Mouse (Mus musculus) megakaryocyte, adult 5-6 weeks (primary cell): ENCODE measurements around the gene Acsf2. TPM values are rescaled to one million over a fixed set of nuclear protein-coding genes. Genes with fewer than 3 reads are reported as not detected.

Experiments used
- total RNA-seq, 2 experiments: library from RNA; stranded (forward) in 1 of 2; stranded (reverse) in 1 of 2; fragments of 153-499, 151-499 nt in 1 of 2; fragments of 221-1000, 200-1000 nt in 1 of 2; gene quantifications; 2 replicates each; pipeline versions ENCODE4 v1.2.3 to v1.2.4; 2015 to 2017

Gene Acsf2
- total RNA-seq, 2 experiments from 2014 or later = 0.37 to 6.7 TPM

Other genes with a start within 250 kb of the Acsf2 start
- gene Abcc3, start 208.9 kb downstream of the Acsf2 start, total RNA-seq (2015) = 1.1 and 1.8 TPM in 2 replicates
- 1.4 and 1.8 TPM in 2 replicates for gene Abcc3, start 208.9 kb downstream of the Acsf2 start, total RNA-seq (2017)
- gene Cacna1g, start 127.7 kb downstream of the Acsf2 start, total RNA-seq (2015) = 0.96 and 0.98 TPM in 2 replicates
- 0.16 TPM in 1 of 2 replicates, not detected in the other for gene Cacna1g, start 127.7 kb downstream of the Acsf2 start, total RNA-seq (2017)
- not detected in 2 replicates for gene Spata20, start 115.7 kb downstream of the Acsf2 start, total RNA-seq (2015)
- not detected in 2 replicates for gene Spata20, start 115.7 kb downstream of the Acsf2 start, total RNA-seq (2017)
- not detected in 2 replicates for gene Epn3, start 101.9 kb downstream of the Acsf2 start, total RNA-seq (2015)
- gene Epn3, start 101.9 kb downstream of the Acsf2 start, total RNA-seq (2017) = not detected in 2 replicates
- gene Mycbpap, start 80.1 kb downstream of the Acsf2 start, total RNA-seq (2015) = 0.23 TPM in 1 of 2 replicates, not detected in the other
- gene Mycbpap, start 80.1 kb downstream of the Acsf2 start, total RNA-seq (2017) = 0.20 TPM in 1 of 2 replicates, not detected in the other
- gene Rsad1, start 52.6 kb downstream of the Acsf2 start, total RNA-seq (2015) = 0.32 and 0.40 TPM in 2 replicates
- gene Rsad1, start 52.6 kb downstream of the Acsf2 start, total RNA-seq (2017) = 0.59 and 0.89 TPM in 2 replicates
- not detected in 2 replicates for gene Chad, start 36.8 kb downstream of the Acsf2 start, total RNA-seq (2015)
- not detected in 2 replicates for gene Chad, start 36.8 kb downstream of the Acsf2 start, total RNA-seq (2017)
- 48.5 and 48.9 TPM in 2 replicates for gene Lrrc59, start 27.9 kb upstream of the Acsf2 start, total RNA-seq (2015)
- 79.1 and 81.3 TPM in 2 replicates for gene Lrrc59, start 27.9 kb upstream of the Acsf2 start, total RNA-seq (2017)
- 38.0 and 49.5 TPM in 2 replicates for gene Mrpl27, start 51.9 kb upstream of the Acsf2 start, total RNA-seq (2015)
- 39.0 and 45.9 TPM in 2 replicates for gene Mrpl27, start 51.9 kb upstream of the Acsf2 start, total RNA-seq (2017)
- gene Eme1, start 52.1 kb upstream of the Acsf2 start, total RNA-seq (2015) = 4.9 and 6.7 TPM in 2 replicates
- gene Eme1, start 52.1 kb upstream of the Acsf2 start, total RNA-seq (2017) = 20.2 and 28.4 TPM in 2 replicates
- 2.3 and 2.9 TPM in 2 replicates for gene Xylt2, start 75.6 kb upstream of the Acsf2 start, total RNA-seq (2015)
- 4.3 and 8.1 TPM in 2 replicates for gene Xylt2, start 75.6 kb upstream of the Acsf2 start, total RNA-seq (2017)
- not detected in 2 replicates for gene Gm11541, start 102.6 kb upstream of the Acsf2 start, total RNA-seq (2015)
- gene Gm11541, start 102.6 kb upstream of the Acsf2 start, total RNA-seq (2017) = not detected in 2 replicates
- not detected in 2 replicates for gene Cdc34b, start 139.9 kb upstream of the Acsf2 start, total RNA-seq (2015)
- not detected in 2 replicates for gene Cdc34b, start 139.9 kb upstream of the Acsf2 start, total RNA-seq (2017)
- gene Tmem92, start 180.8 kb upstream of the Acsf2 start, total RNA-seq (2015) = not detected in 2 replicates
- gene Tmem92, start 180.8 kb upstream of the Acsf2 start, total RNA-seq (2017) = not detected in 2 replicates